Mouse (Mus musculus): ENCODE measurements around the gene Ints1. TPM values are rescaled to one million over a fixed set of nuclear protein-coding genes. Genes with fewer than 3 reads are reported as not detected.

Gene Ints1
- polyA plus RNA-seq, 1 experiment from 2014 or later = 35.4 TPM

GRCm38 (mm10) chr5:139734746-139735145 lies 40.7 kb downstream of the Ints1 start:
- Histone ChIP-seq H3K4me2 (ENCODE audit: low read depth, low read length) (peak overlapping the region; percentile 86), H3K27ac (ENCODE audit: low read depth, low read length) (no peak overlapping the region), H3K4me1 (ENCODE audit: control insufficient read depth, insufficient read depth, low read length) (peaks cover 13% of the 10 kb centered on the region), H3K4me3 (ENCODE audit: low read depth, low read length) (no peak overlapping the region), H3K27me3 (ENCODE audit: control insufficient read depth, insufficient read depth, low read length) (peaks cover 4% of the 10 kb centered on the region; the same call in 1 of the 2 replicates), H3K9ac (replicated peaks; ENCODE audit: low read depth, low read length) (no peak overlapping the region), H3K9me3 (ENCODE audit: control insufficient read depth, low read length) (no peaks in the 10 kb centered on the region), H3K36me3 (ENCODE audit: control insufficient read depth, insufficient read depth, low read length) (no peaks in the 10 kb centered on the region)
- no peak for ATAC-seq (ENCODE audit: low read depth)
- 81% methylated on average over 7 of the region's 7 CpGs for WGBS

GRCm38 (mm10) chr5:139734016-139734415 lies 41.5 kb downstream of the Ints1 start:
- H3K4me1 ChIP-seq (ENCODE audit: control insufficient read depth, insufficient read depth, low read length) = peaks cover 13% of the 10 kb centered on the region
- no peak for ATAC-seq (ENCODE audit: low read depth)
- H3K27me3 ChIP-seq (ENCODE audit: control insufficient read depth, insufficient read depth, low read length) = peaks cover 4% of the 10 kb centered on the region; the same call in 1 of the 2 replicates
- H3K9ac ChIP-seq (replicated peaks; ENCODE audit: low read depth, low read length) = no peak overlapping the region
- H3K36me3 ChIP-seq (ENCODE audit: control insufficient read depth, insufficient read depth, low read length) = no peaks in the 10 kb centered on the region
- no peak overlapping the region for H3K4me3 ChIP-seq (ENCODE audit: low read depth, low read length)
- H3K9me3 ChIP-seq (ENCODE audit: control insufficient read depth, low read length) = no peaks in the 10 kb centered on the region
- WGBS = 87% methylated on average over 3 of the region's 3 CpGs
- H3K4me2 ChIP-seq (ENCODE audit: low read depth, low read length) = no peak overlapping the region
- H3K27ac ChIP-seq (ENCODE audit: low read depth, low read length) = no peak overlapping the region

GRCm38 (mm10) chr5:139732634-139733107 lies 42.8 kb downstream of the Ints1 start:
- no peak overlapping the region for H3K27ac ChIP-seq (ENCODE audit: low read depth, low read length)
- H3K36me3 ChIP-seq (ENCODE audit: control insufficient read depth, insufficient read depth, low read length) = no peaks in the 10 kb centered on the region
- no peak for ATAC-seq (ENCODE audit: low read depth)
- peaks cover 4% of the 10 kb centered on the region; the same call in 1 of the 2 replicates for H3K27me3 ChIP-seq (ENCODE audit: control insufficient read depth, insufficient read depth, low read length)
- peaks cover 13% of the 10 kb centered on the region for H3K4me1 ChIP-seq (ENCODE audit: control insufficient read depth, insufficient read depth, low read length)
- H3K9ac ChIP-seq (replicated peaks; ENCODE audit: low read depth, low read length) = no peak overlapping the region
- H3K4me3 ChIP-seq (ENCODE audit: low read depth, low read length) = no peak overlapping the region
- 81% methylated on average over 11 of the region's 11 CpGs for WGBS
- no peak overlapping the region for H3K4me2 ChIP-seq (ENCODE audit: low read depth, low read length)
- H3K9me3 ChIP-seq (ENCODE audit: control insufficient read depth, low read length) = no peaks in the 10 kb centered on the region

GRCm38 (mm10) chr5:139730712-139731486 lies 44.6 kb downstream of the Ints1 start:
- H3K4me1 ChIP-seq (ENCODE audit: control insufficient read depth, insufficient read depth, low read length) = peaks cover 11% of the 10 kb centered on the region
- H3K27me3 ChIP-seq (ENCODE audit: control insufficient read depth, insufficient read depth, low read length) = peaks cover 4% of the 10 kb centered on the region; the same call in 1 of the 2 replicates
- no peaks in the 10 kb centered on the region for H3K36me3 ChIP-seq (ENCODE audit: control insufficient read depth, insufficient read depth, low read length)
- 49% methylated on average over 8 of the region's 8 CpGs for WGBS
- H3K4me3 ChIP-seq (ENCODE audit: low read depth, low read length) = no peak overlapping the region
- H3K9ac ChIP-seq (replicated peaks; ENCODE audit: low read depth, low read length) = no peak overlapping the region; the same call in 1 of the 2 replicates
- no peak overlapping the region for H3K4me2 ChIP-seq (ENCODE audit: low read depth, low read length)
- no peaks in the 10 kb centered on the region for H3K9me3 ChIP-seq (ENCODE audit: control insufficient read depth, low read length)
- no peak for ATAC-seq (ENCODE audit: low read depth)
- peak overlapping the region; percentile 8; the same call in 1 of the 2 replicates for H3K27ac ChIP-seq (ENCODE audit: low read depth, low read length)

- no peak for ATAC-seq (ENCODE audit: low read depth)
- 86% methylated on average over 11 of the region's 11 CpGs for WGBS
Observed at GRCm38 (mm10) chr5:139727261-139727660, 48.2 kb downstream of the Ints1 start.

GRCm38 (mm10) chr5:139726186-139726585 lies 49.3 kb downstream of the Ints1 start:
- H3K27me3 ChIP-seq (ENCODE audit: control insufficient read depth, insufficient read depth, low read length) = no peaks in the 10 kb centered on the region
- WGBS = 90% methylated on average over 3 of the region's 3 CpGs
- no peaks in the 10 kb centered on the region for H3K9me3 ChIP-seq (ENCODE audit: control insufficient read depth, low read length)
- H3K4me2 ChIP-seq (ENCODE audit: low read depth, low read length) = no peak overlapping the region
- no peak overlapping the region for H3K4me3 ChIP-seq (ENCODE audit: low read depth, low read length)
- no peaks in the 10 kb centered on the region for H3K36me3 ChIP-seq (ENCODE audit: control insufficient read depth, insufficient read depth, low read length)
- no peak for ATAC-seq (ENCODE audit: low read depth)
- H3K4me1 ChIP-seq (ENCODE audit: control insufficient read depth, insufficient read depth, low read length) = peaks cover 5% of the 10 kb centered on the region; the same call in 1 of the 2 replicates
- no peak overlapping the region for H3K9ac ChIP-seq (replicated peaks; ENCODE audit: low read depth, low read length)
- H3K27ac ChIP-seq (ENCODE audit: low read depth, low read length) = no peak overlapping the region

More at GRCm38 (mm10) chr5:139727261-139727660, 48.2 kb downstream of the Ints1 start:
- Histone ChIP-seq H3K9ac (replicated peaks; ENCODE audit: low read depth, low read length) (no peak overlapping the region), H3K4me2 (ENCODE audit: low read depth, low read length) (no peak overlapping the region), H3K9me3 (ENCODE audit: control insufficient read depth, low read length) (no peaks in the 10 kb centered on the region), H3K4me1 (ENCODE audit: control insufficient read depth, insufficient read depth, low read length) (peaks cover 5% of the 10 kb centered on the region; the same call in 1 of the 2 replicates), H3K36me3 (ENCODE audit: control insufficient read depth, insufficient read depth, low read length) (no peaks in the 10 kb centered on the region), H3K27ac (ENCODE audit: low read depth, low read length) (no peak overlapping the region), H3K27me3 (ENCODE audit: control insufficient read depth, insufficient read depth, low read length) (no peaks in the 10 kb centered on the region), H3K4me3 (ENCODE audit: low read depth, low read length) (no peak overlapping the region)

GRCm38 (mm10) chr5:139724336-139725116 lies 50.9 kb downstream of the Ints1 start:
- Histone ChIP-seq H3K27ac (ENCODE audit: low read depth, low read length) (no peak overlapping the region), H3K9me3 (ENCODE audit: control insufficient read depth, low read length) (no peaks in the 10 kb centered on the region), H3K36me3 (ENCODE audit: control insufficient read depth, insufficient read depth, low read length) (no peaks in the 10 kb centered on the region), H3K4me2 (ENCODE audit: low read depth, low read length) (no peak overlapping the region), H3K4me3 (ENCODE audit: low read depth, low read length) (no peak overlapping the region), H3K9ac (replicated peaks; ENCODE audit: low read depth, low read length) (no peak overlapping the region), H3K4me1 (ENCODE audit: control insufficient read depth, insufficient read depth, low read length) (no peaks in the 10 kb centered on the region), H3K27me3 (ENCODE audit: control insufficient read depth, insufficient read depth, low read length) (no peaks in the 10 kb centered on the region)
- 49% methylated on average over 10 of the region's 10 CpGs for WGBS
- ATAC-seq (ENCODE audit: low read depth) = no peak

GRCm38 (mm10) chr5:139723113-139723512 lies 52.4 kb downstream of the Ints1 start:
- no peaks in the 10 kb centered on the region for H3K9me3 ChIP-seq (ENCODE audit: control insufficient read depth, low read length)
- WGBS = 70% methylated on average over 9 of the region's 9 CpGs
- H3K4me1 ChIP-seq (ENCODE audit: control insufficient read depth, insufficient read depth, low read length) = no peaks in the 10 kb centered on the region
- H3K4me2 ChIP-seq (ENCODE audit: low read depth, low read length) = no peak overlapping the region
- H3K27me3 ChIP-seq (ENCODE audit: control insufficient read depth, insufficient read depth, low read length) = no peaks in the 10 kb centered on the region
- no peak overlapping the region for H3K27ac ChIP-seq (ENCODE audit: low read depth, low read length)
- no peak for ATAC-seq (ENCODE audit: low read depth)
- no peaks in the 10 kb centered on the region for H3K36me3 ChIP-seq (ENCODE audit: control insufficient read depth, insufficient read depth, low read length)
- H3K4me3 ChIP-seq (ENCODE audit: low read depth, low read length) = no peak overlapping the region
- H3K9ac ChIP-seq (replicated peaks; ENCODE audit: low read depth, low read length) = no peak overlapping the region

- 77% methylated on average over 6 of the region's 6 CpGs for WGBS
- no peak overlapping the region for H3K27ac ChIP-seq (ENCODE audit: low read depth, low read length)
- H3K4me3 ChIP-seq (ENCODE audit: low read depth, low read length) = no peak overlapping the region
- no peak for ATAC-seq (ENCODE audit: low read depth)
- H3K9ac ChIP-seq (replicated peaks; ENCODE audit: low read depth, low read length) = no peak overlapping the region
- H3K9me3 ChIP-seq (ENCODE audit: control insufficient read depth, low read length) = no peaks in the 10 kb centered on the region
- no peak overlapping the region for H3K4me2 ChIP-seq (ENCODE audit: low read depth, low read length)
- H3K27me3 ChIP-seq (ENCODE audit: control insufficient read depth, insufficient read depth, low read length) = no peaks in the 10 kb centered on the region
- H3K4me1 ChIP-seq (ENCODE audit: control insufficient read depth, insufficient read depth, low read length) = no peaks in the 10 kb centered on the region
- H3K36me3 ChIP-seq (ENCODE audit: control insufficient read depth, insufficient read depth, low read length) = no peaks in the 10 kb centered on the region
Observed at GRCm38 (mm10) chr5:139722709-139723108, 52.8 kb downstream of the Ints1 start.
